Mouse (Mus musculus): ENCODE results near the gene Rbfox2.
A peak's percentile ranks its signal among the peaks of the same experiment; 100 is the strongest.

The Rbfox2 gene

GRCm38 (mm10) chr15:77331444-77331843 is 24.6 kb upstream of the Rbfox2 start:
- DNase-seq (ENCODE audit: low read depth): no peak

GRCm38 (mm10) chr15:77329681-77330180 is 22.9 kb upstream of the Rbfox2 start:
- DNase-seq (ENCODE audit: low read depth): no peak

- DNase-seq (ENCODE audit: low read depth): no peak
Observed at GRCm38 (mm10) chr15:77326361-77326760, 19.6 kb upstream of the Rbfox2 start.

GRCm38 (mm10) chr15:77324426-77324825 is 17.6 kb upstream of the Rbfox2 start:
- DNase-seq (ENCODE audit: low read depth): no peak

- DNase-seq (ENCODE audit: low read depth): no peak
Observed at GRCm38 (mm10) chr15:77323226-77323625, 16.4 kb upstream of the Rbfox2 start.

GRCm38 (mm10) chr15:77313701-77314100 is 6.9 kb upstream of the Rbfox2 start:
- no peak for DNase-seq (ENCODE audit: low read depth)

- DNase-seq (ENCODE audit: low read depth): no peak
Observed at GRCm38 (mm10) chr15:77312796-77313195, 6.0 kb upstream of the Rbfox2 start.

- no peak for DNase-seq (ENCODE audit: low read depth)
Observed at GRCm38 (mm10) chr15:77307767-77308495, 1.1 kb upstream of the Rbfox2 start.

- DNase-seq (ENCODE audit: low read depth): peak; percentile 16
Observed at GRCm38 (mm10) chr15:77305852-77306546, 805 bp downstream of the Rbfox2 start.

- no peak for DNase-seq (ENCODE audit: low read depth)
Observed at GRCm38 (mm10) chr15:77304960-77305359, 1.8 kb downstream of the Rbfox2 start.

- no peak for DNase-seq (ENCODE audit: low read depth)
Observed at GRCm38 (mm10) chr15:77301122-77301521, 5.7 kb downstream of the Rbfox2 start.

- DNase-seq (ENCODE audit: low read depth): no peak
Observed at GRCm38 (mm10) chr15:77298564-77298963, 8.2 kb downstream of the Rbfox2 start.

- no peak for DNase-seq (ENCODE audit: low read depth)
Observed at GRCm38 (mm10) chr15:77296635-77297034, 10.2 kb downstream of the Rbfox2 start.

GRCm38 (mm10) chr15:77293493-77293892 is 13.3 kb downstream of the Rbfox2 start:
- DNase-seq (ENCODE audit: low read depth): no peak

- DNase-seq (ENCODE audit: low read depth): no peak
Observed at GRCm38 (mm10) chr15:77292381-77292780, 14.4 kb downstream of the Rbfox2 start.

GRCm38 (mm10) chr15:77291471-77291870 is 15.3 kb downstream of the Rbfox2 start:
- no peak for DNase-seq (ENCODE audit: low read depth)

GRCm38 (mm10) chr15:77290352-77290751 is 16.5 kb downstream of the Rbfox2 start:
- DNase-seq (ENCODE audit: low read depth): no peak

- DNase-seq (ENCODE audit: low read depth): no peak
Observed at GRCm38 (mm10) chr15:77280130-77280529, 26.7 kb downstream of the Rbfox2 start.

- DNase-seq (ENCODE audit: low read depth): no peak
Observed at GRCm38 (mm10) chr15:77278825-77279224, 28.0 kb downstream of the Rbfox2 start.

- no peak for DNase-seq (ENCODE audit: low read depth)
Observed at GRCm38 (mm10) chr15:77276838-77277725, 29.7 kb downstream of the Rbfox2 start.

GRCm38 (mm10) chr15:77276300-77276699 is 30.5 kb downstream of the Rbfox2 start:
- no peak for DNase-seq (ENCODE audit: low read depth)

GRCm38 (mm10) chr15:77275572-77275971 is 31.2 kb downstream of the Rbfox2 start:
- DNase-seq (ENCODE audit: low read depth): no peak

All from naive thymus-derived CD4-positive, alpha-beta T cell, adult 2 months (primary cell).